Mouse (Mus musculus) gastrocnemius, postnatal 14 days (tissue): ENCODE measurements at regions not wholly inside any gene's neighbourhood (a gene's known extent, or its start where the extent isn't known, plus 50 kb on each side); places are given as distances from the start of the nearest gene placed in this dataset.
"Not testable (repeated sequence)": the region's sequence is repeated elsewhere in the genome, so short reads cannot be mapped to it uniquely, and the experiment has no call there.

Experiments used
- DNase-seq: peaks from one replicate; pipeline ENCODE4 v3.0.0; 2021; ENCODE audit warnings: mixed read lengths
- intact Hi-C: fragments of 180-260 bp; cut with DNase I; formaldehyde crosslinking; loops from one replicate; pipeline ENCODE4 v1.15.1; 2025; ENCODE audit warnings: low total_unique reads

GRCm38 (mm10) chr6:14632837-14633236 is 122.2 kb downstream of the Ppp1r3a start:
- DNase-seq = no peak

GRCm38 (mm10) chr6:14631719-14632445 is 123.2 kb downstream of the Ppp1r3a start:
- intact Hi-C loops = no loop called here
- no peak for DNase-seq

More at GRCm38 (mm10) chr6:14632837-14633236, 122.2 kb downstream of the Ppp1r3a start:
- intact Hi-C loops = no loop called here

GRCm38 (mm10) chr6:14616629-14617028 is 138.4 kb downstream of the Ppp1r3a start:
- DNase-seq = no peak
- intact Hi-C loops = no loop called here

- intact Hi-C loops = no loop called here
- no peak for DNase-seq
Observed at GRCm38 (mm10) chr6:14608076-14608475, 147.0 kb downstream of the Ppp1r3a start.

- DNase-seq = no peak
- intact Hi-C loops = no loop called here
Observed at GRCm38 (mm10) chr6:14600543-14601249, 154.4 kb downstream of the Ppp1r3a start.

GRCm38 (mm10) chr6:14596880-14597466 is 158.1 kb downstream of the Ppp1r3a start:
- DNase-seq = no peak
- intact Hi-C loops = no loop called here

- DNase-seq = no peak
- intact Hi-C loops = no loop called here
Observed at GRCm38 (mm10) chr6:14585827-14586226, 169.2 kb downstream of the Ppp1r3a start.

GRCm38 (mm10) chr6:14583829-14584228 is 171.2 kb downstream of the Ppp1r3a start:
- peak; percentile 50 for DNase-seq
- intact Hi-C loops = no loop called here

- DNase-seq = no peak
- intact Hi-C loops = no loop called here
Observed at GRCm38 (mm10) chr6:14574607-14575006, 180.5 kb downstream of the Ppp1r3a start.

- intact Hi-C loops = no loop called here
- no peak for DNase-seq
Observed at GRCm38 (mm10) chr6:14573001-14573400, 182.1 kb downstream of the Ppp1r3a start.

GRCm38 (mm10) chr6:14540333-14540732 is 214.7 kb downstream of the Ppp1r3a start:
- intact Hi-C loops = no loop called here
- DNase-seq = no peak

GRCm38 (mm10) chr6:14529096-14529495 is 226.0 kb downstream of the Ppp1r3a start:
- no peak for DNase-seq
- intact Hi-C loops = no loop called here

- no peak for DNase-seq
- intact Hi-C loops = no loop called here
Observed at GRCm38 (mm10) chr6:14528564-14528963, 226.5 kb downstream of the Ppp1r3a start.

- intact Hi-C loops = no loop called here
- no peak for DNase-seq
Observed at GRCm38 (mm10) chr6:14522742-14523141, 232.3 kb downstream of the Ppp1r3a start.

- intact Hi-C loops = no loop called here
- DNase-seq = no peak
Observed at GRCm38 (mm10) chr6:14521321-14521720, 233.8 kb downstream of the Ppp1r3a start.

- DNase-seq = no peak
- intact Hi-C loops = no loop called here
Observed at GRCm38 (mm10) chr6:14504171-14504570, 250.9 kb downstream of the Ppp1r3a start.

- intact Hi-C loops = no loop called here
- no peak for DNase-seq
Observed at GRCm38 (mm10) chr6:14500663-14501062, 254.4 kb downstream of the Ppp1r3a start.

GRCm38 (mm10) chr6:14499882-14500281 is 255.2 kb downstream of the Ppp1r3a start:
- DNase-seq, intact Hi-C loops: not testable (repeated sequence)

GRCm38 (mm10) chr6:14486642-14487041 is 268.4 kb downstream of the Ppp1r3a start:
- DNase-seq, intact Hi-C loops: not testable (repeated sequence)

- intact Hi-C loops = no loop called here
- no peak for DNase-seq
Observed at GRCm38 (mm10) chr6:14456394-14456793, 298.7 kb downstream of the Ppp1r3a start.

- DNase-seq, intact Hi-C loops: not testable (repeated sequence)
Observed at GRCm38 (mm10) chr6:14453321-14453720, 301.8 kb downstream of the Ppp1r3a start.
